Mouse (Mus musculus) MEL (cell line): Measurements from ENCODE around the gene Ankrd35.

Experiments
- CHD1 ChIP-seq: IDR thresholded peaks from 2 replicates; pipeline ENCODE4 v1.6.1; 2012; ENCODE audit warnings: low read depth, mild to moderate bottlenecking, inconsistent platforms, low read length, improper control_type of control experiment
- CTCF ChIP-seq, 3 experiments: IDR thresholded peaks in 2 of 3; conservative IDR thresholded peaks in 1 of 3; 2 replicates each; pipeline ENCODE4 v1.5.1; 2011 to 2012; ENCODE audit warnings: low read length in 3 of 3, low read depth in 2 of 3, mild to moderate bottlenecking in 2 of 3, improper control_type of control experiment in 1 of 3, inconsistent platforms in 1 of 3, mixed read lengths in 1 of 3, moderate library complexity in 1 of 3; ENCODE audit not compliant: control insufficient read depth in 1 of 3, insufficient read depth in 1 of 3, poor library complexity in 1 of 3, severe bottlenecking in 1 of 3
- EP300 ChIP-seq, 2 experiments: IDR thresholded peaks; 2 replicates each; pipeline ENCODE4 v1.6.1; 2011; ENCODE audit warnings: improper control_type of control experiment in 2 of 2, low read length in 2 of 2, low read depth in 1 of 2, mild to moderate bottlenecking in 1 of 2
- GATA1 ChIP-seq: IDR thresholded peaks from 2 replicates; pipeline ENCODE4 v1.6.1; 2011; ENCODE audit warnings: low read depth, low read length, improper control_type of control experiment
- HCFC1 ChIP-seq: IDR thresholded peaks from 2 replicates; pipeline ENCODE4 v1.6.1; 2012; ENCODE audit warnings: low read depth, mild to moderate bottlenecking, inconsistent platforms, low read length, improper control_type of control experiment, moderate library complexity
- JUND ChIP-seq: IDR thresholded peaks from 2 replicates; pipeline ENCODE4 v1.6.1; 2011; ENCODE audit warnings: low read depth, mild to moderate bottlenecking, improper control_type of control experiment, low read length
- MAX ChIP-seq: IDR thresholded peaks from 2 replicates; pipeline ENCODE4 v1.6.1; 2011; ENCODE audit warnings: low read length, improper control_type of control experiment
- MEF2A ChIP-seq: IDR thresholded peaks from 2 replicates; pipeline ENCODE4 v1.6.1; 2014; ENCODE audit warnings: low read depth, mild to moderate bottlenecking, inconsistent platforms, low read length, improper control_type of control experiment; ENCODE audit not compliant: poor library complexity, insufficient replicate concordance, severe bottlenecking; ENCODE audit errors: extremely low read depth
- POLR2A ChIP-seq, 2 experiments: IDR thresholded peaks; 2 replicates each; pipeline ENCODE4 v1.6.1; 2011 to 2012; ENCODE audit warnings: low read length in 2 of 2, mild to moderate bottlenecking in 2 of 2, control low read depth in 1 of 2, improper control_type of control experiment in 1 of 2, low read depth in 1 of 2, moderate library complexity in 1 of 2; ENCODE audit not compliant: control insufficient read depth in 1 of 2, insufficient read depth in 1 of 2, poor library complexity in 1 of 2
- RAD21 ChIP-seq: IDR thresholded peaks from 2 replicates; pipeline ENCODE4 v1.6.1; 2011; ENCODE audit warnings: mild to moderate bottlenecking, low read depth, low read length, improper control_type of control experiment
- SMC3 ChIP-seq: IDR thresholded peaks from 2 replicates; pipeline ENCODE4 v1.6.1; 2011; ENCODE audit warnings: low read depth, low read length, improper control_type of control experiment
- TAL1 ChIP-seq: IDR thresholded peaks from 2 replicates; pipeline ENCODE4 v1.6.1; 2012; ENCODE audit warnings: mild to moderate bottlenecking, inconsistent platforms, low read length, moderate library complexity, mixed read lengths
- USF1 ChIP-seq: IDR thresholded peaks from 2 replicates; pipeline ENCODE4 v1.6.1; 2014; ENCODE audit warnings: low read depth, mild to moderate bottlenecking, inconsistent platforms, low read length, improper control_type of control experiment, moderate library complexity
- ZNF384 ChIP-seq: IDR thresholded peaks from 2 replicates; pipeline ENCODE4 v1.6.1; 2012; ENCODE audit warnings: low read depth, mild to moderate bottlenecking, inconsistent platforms, low read length, improper control_type of control experiment

DNA sequence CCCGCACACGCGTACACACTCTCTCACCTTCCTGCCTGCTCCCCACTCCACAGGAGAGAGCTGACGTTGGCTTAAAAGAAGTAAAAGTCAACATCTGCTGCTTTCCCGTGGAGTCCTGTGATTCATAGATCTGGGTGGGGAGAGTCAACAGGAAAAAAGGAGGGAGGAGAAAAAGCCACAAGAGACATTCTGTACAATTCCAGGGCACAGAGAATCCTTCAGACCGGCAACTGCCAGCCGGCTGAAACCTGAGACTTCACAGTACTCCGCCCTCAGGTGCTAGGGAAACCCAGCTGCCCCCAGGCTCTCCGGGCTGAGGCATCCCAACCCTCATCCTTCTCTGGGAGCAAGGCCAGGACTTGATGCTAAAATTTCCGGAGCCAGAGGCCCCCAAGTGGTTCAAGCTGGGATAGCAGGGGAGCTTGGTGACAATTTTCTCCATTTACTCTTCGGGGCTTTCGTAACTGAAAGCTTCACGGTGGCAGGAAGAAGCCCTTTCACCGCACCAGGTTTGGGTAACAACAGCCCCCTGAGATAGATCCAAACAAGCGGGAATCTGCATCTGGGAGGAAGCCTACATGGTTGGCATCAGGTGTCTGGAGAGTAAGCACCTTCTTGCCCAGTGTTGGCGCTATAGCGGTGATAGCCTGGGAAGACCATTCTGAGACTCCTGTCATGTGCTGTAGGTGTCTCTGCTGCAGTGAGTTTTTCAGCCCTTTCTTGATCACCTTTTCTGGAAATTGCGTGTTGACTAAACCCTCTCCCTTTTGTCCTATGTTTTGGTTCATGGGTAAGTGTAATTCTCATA is 6.3 kb upstream of the Ankrd35 start:
- TF ChIP-seq GATA1 (no peak), POLR2A (IDR thresholded peaks at IDR 0.05; ENCODE audit: control insufficient read depth in 1 of 2, insufficient read depth in 1 of 2, low read depth in 1 of 2, low read length in 2 of 2, poor library complexity in 1 of 2) (no peak), CTCF (IDR thresholded peaks at IDR 0.05 in 2 of 3, conservative IDR thresholded peaks at IDR 0.05 in 1 of 3; ENCODE audit: control insufficient read depth in 1 of 3, insufficient read depth in 1 of 3, low read depth in 2 of 3, low read length in 3 of 3, poor library complexity in 1 of 3, severe bottlenecking in 1 of 3) (peak; percentile 81 to 89 (median 85)), EP300 (IDR thresholded peaks at IDR 0.05; ENCODE audit: low read depth in 1 of 2, low read length in 2 of 2) (no peak), RAD21 (peak; percentile 76), MEF2A (no peak), CHD1 (no peak), TAL1 (no peak), MAX (no peak), HCFC1 (no peak), SMC3 (peak; percentile 79), ZNF384 (no peak), JUND (no peak), USF1 (0 out of 2 replicates have a peak, but pooled peaks have one; percentile 10)
